Mouse (Mus musculus): Measurements from ENCODE around the gene Ndufa4l2.

Gene Ndufa4l2

DNA sequence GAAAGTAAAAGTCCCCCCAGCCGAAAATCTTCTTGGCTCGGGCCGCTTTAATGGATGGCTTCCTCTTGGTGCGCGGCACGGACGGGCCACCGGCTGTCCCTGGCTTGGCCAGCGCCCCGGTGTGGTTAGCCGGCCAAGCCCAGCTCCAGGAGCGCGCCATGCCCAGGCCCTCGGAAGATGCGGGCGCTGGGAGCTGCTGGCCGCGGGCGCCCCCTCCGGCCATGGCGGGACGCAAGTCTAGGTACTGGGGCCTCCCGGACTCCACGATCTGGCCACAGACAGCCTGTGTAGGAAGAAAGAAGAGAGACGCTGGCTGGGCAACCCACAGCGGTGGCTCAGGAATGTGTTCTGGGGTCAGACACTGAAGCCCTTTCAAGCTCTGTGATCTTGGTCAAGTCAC lies 11.9 kb downstream of the Ndufa4l2 start:
- DNase-seq (ENCODE audit: low read depth, low spot score) = peak; percentile 71

- peak; percentile 56 for DNase-seq (ENCODE audit: low read depth, low spot score)
Measured at GRCm38 (mm10) chr10:127527481-127527880, 12.7 kb downstream of the Ndufa4l2 start.

- no peak for DNase-seq (ENCODE audit: low read depth, low spot score)
Measured at GRCm38 (mm10) chr10:127530945-127531344, 16.2 kb downstream of the Ndufa4l2 start.

DNA sequence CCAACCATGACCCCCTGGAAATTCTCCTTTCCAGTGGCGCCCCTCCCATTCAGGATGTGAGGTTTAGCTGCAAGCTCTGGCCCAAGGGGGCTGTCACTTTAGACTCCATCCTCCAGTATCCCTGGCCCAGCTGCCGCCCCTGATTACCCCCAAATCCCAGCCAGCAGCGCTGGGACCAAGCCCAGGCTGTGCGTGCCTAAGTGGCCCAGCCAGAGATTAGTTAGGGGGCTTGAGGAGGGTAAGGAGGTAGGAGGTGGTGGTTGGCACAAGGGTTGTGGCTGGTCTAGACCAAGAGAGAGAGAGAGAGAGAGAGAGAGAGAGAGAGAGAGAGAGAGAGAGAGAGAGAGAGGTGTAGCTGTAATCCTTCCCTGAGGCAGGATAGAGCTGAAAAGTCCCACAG lies 16.8 kb downstream of the Ndufa4l2 start:
- DNase-seq (ENCODE audit: low read depth, low spot score) = no peak

GRCm38 (mm10) chr10:127534036-127534928 lies 19.5 kb downstream of the Ndufa4l2 start, which contains the start of gene Nxph4:
Gene Nxph4 (minus strand): TSS chr10:127534559.
- DNase-seq (ENCODE audit: low read depth, low spot score) = no peak

- no peak for DNase-seq (ENCODE audit: low read depth, low spot score)
Measured at GRCm38 (mm10) chr10:127534929-127535384, 20.2 kb downstream of the Ndufa4l2 start.

GRCm38 (mm10) chr10:127536586-127537314 lies 22.0 kb downstream of the Ndufa4l2 start:
- DNase-seq (ENCODE audit: low read depth, low spot score) = peak; percentile 82

- peak; percentile 92 for DNase-seq (ENCODE audit: low read depth, low spot score)
Measured at GRCm38 (mm10) chr10:127537854-127538583, 23.3 kb downstream of the Ndufa4l2 start.

DNA sequence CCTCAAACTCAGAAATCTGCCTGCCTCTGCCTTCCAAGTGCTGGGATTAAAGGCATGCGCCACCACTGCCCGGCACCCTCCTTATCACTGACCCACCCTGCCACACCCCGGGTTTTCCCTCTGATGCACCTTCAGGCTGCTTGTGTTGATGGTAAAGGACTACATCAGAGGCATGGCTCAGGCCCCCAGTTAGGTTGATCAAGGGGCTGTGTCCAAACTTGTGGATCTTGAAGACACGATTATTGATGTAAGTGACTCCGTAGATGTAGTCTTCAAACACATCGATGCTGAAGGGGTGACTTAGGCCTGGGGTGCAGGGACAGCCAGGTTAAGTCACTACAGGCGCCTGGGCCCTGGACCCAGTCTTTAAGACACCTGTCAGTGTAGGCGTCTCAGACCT lies 26.7 kb downstream of the Ndufa4l2 start:
- no peak for DNase-seq (ENCODE audit: low read depth, low spot score)

DNA sequence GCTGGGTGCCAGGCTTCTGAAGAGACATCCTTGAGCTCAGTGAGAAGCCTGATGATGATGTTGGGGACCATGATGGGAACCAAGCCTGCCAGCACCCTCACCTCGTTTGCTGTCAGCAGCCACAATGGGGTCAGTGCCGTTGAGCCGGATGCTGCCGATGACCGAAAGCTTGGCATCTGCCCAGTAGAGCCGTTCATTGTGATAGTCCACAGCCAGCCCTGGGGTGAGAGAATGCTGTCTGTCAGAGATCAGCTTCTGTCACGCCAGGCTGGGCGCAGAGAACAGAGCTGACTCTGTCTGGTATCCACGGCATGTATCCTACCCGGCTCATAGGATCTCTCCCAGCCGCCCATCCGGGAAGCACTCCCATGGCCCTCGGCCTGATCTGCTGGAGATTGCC lies 27.3 kb downstream of the Ndufa4l2 start:
- DNase-seq (ENCODE audit: low read depth, low spot score) = peak; percentile 88

DNA sequence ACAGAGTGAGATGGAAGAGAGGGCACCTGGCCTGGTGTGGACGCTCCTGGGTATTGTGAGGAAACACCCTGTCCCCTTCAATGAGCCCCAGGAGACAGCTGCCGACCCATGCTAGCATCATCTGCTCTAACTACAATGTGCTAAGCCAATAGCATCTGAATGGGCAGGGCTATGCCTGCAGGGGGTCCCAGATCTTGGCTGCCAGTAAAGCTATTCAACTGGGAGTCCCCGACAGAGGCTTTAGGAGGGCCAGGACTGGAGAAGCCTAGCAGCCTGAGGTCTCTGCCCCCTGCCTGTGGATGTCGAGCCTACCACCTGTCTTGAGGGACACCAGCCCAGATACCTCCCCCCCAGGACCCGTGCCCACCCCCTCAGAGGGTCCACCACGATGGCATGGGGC lies 28.0 kb downstream of the Ndufa4l2 start:
- peak; percentile 62 for DNase-seq (ENCODE audit: low read depth, low spot score)

DNA sequence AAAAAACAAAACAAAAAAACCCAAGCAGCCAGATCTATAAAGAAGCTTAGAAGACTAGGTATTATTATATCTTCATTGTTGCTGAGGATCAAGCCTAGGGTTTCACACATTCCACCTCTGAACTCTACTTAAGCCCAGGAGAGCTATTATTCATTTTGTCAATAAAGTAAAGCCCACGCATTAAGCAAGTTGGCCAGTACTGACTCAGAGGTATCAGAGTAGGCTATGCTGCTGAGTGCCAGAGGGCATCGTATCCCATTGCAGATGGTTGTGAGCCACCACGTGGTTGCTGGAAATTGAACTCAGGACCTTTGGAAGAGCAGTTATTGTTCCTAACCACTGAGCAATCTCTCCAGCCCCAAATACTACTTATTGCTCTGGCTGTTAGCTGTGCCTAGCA lies 29.1 kb downstream of the Ndufa4l2 start:
- no peak for DNase-seq (ENCODE audit: low read depth, low spot score)

DNA sequence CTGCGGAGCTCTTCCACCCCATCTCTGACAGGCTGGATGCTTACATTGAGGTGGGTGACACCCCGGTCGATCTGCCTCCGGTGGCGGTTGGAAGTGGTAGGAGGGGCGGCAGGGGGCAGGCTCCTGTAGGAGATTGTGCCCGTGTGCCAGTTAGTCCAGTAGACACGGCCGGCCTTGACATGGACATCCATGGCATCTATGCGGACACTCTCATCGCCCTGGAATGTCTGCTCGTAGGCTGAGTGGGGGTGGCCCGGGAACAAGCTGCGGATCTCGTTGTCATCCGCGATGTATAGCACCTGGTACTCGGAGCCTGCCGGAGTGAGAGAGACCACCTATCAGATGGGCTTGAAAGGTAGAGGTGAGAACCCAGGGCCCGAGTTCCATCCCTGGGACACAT lies 29.6 kb downstream of the Ndufa4l2 start:
- DNase-seq (ENCODE audit: low read depth, low spot score) = no peak

DNA sequence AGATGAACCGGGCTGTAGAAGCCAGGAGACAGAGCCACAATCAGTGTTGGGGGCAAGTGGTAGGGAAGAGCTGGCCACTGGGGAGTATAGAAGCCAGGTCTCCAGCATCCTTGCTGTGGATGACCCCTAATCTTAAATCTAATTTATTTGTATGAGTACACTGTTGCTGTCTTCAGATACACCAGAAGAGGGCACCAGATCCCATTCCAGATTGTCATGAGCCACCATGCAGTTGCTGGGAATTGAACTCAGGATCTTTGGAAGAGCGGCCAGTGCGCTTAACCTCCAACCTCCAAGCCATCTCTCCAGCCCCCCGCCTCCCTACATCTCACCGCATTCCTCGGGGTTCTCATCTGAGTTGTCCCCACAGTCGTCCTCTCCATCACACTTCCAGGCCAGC lies 31.7 kb downstream of the Ndufa4l2 start:
- no peak for DNase-seq (ENCODE audit: low read depth, low spot score)

- no peak for DNase-seq (ENCODE audit: low read depth, low spot score)
Measured at GRCm38 (mm10) chr10:127548236-127548635, 33.5 kb downstream of the Ndufa4l2 start.

DNA sequence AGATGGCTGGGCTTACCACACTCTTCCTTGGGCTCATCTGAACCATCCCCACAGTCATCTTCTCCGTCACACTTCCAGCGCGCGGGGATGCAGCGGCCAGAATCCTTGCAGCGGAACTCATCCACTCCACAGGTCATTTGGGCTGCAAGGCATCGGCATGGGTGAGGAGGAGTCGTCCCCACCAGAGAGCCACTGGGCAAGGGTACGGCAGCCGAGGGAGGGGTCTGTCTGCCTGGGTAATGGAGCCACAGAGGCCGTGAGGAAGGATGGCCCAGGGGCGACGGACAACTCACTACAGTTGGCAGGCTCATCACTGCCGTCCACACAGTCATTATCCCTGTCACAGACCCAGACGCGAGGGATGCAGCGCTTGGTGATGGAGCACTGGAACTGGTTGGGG lies 35.1 kb downstream of the Ndufa4l2 start:
- DNase-seq (ENCODE audit: low read depth, low spot score) = no peak

DNA sequence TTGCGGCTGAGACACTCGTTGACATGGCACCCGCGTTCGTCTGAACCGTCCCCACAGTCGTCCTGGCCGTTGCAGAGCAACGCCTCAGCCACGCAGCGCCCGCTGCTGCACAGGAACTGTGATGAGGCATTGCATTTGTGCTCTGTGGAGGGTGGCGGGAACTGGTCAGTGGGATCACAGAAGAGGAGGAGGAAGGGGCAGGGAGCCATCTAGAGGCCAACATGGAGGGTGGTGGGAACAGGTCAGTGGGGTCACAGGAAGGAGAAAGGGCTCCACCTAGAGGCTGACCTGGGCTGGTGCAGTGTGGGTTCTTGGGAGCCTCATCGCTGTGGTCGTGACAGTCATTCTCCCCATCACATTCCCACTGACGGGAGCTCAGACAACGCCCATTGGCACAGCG lies 40.9 kb downstream of the Ndufa4l2 start:
- DNase-seq (ENCODE audit: low read depth, low spot score) = peak; percentile 75

GRCm38 (mm10) chr10:127557397-127557796 lies 42.6 kb downstream of the Ndufa4l2 start:
- no peak for DNase-seq (ENCODE audit: low read depth, low spot score)

GRCm38 (mm10) chr10:127561145-127561544 lies 46.4 kb downstream of the Ndufa4l2 start:
- no peak for DNase-seq (ENCODE audit: low read depth, low spot score)

DNA sequence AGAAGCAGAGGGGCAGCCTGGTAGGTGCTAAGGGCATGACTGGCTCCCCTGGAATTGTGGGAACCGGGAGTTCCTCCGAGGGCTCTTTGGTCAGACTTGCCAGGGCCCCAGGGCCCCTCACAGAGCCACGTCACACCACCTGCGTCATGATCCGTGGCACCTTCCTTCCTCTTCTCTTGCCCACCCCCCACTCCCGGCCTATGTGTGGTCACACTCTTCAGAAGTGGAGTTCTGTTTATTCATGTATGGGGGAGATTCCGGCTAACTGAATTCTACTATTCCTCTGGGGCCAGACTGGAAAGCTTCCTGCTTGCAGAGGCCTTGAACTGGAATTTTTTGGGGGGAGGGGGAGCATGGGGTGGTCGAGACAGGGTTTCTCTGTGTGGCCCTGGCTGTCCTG lies 49.1 kb downstream of the Ndufa4l2 start:
- no peak for DNase-seq (ENCODE audit: low read depth, low spot score)

DNA sequence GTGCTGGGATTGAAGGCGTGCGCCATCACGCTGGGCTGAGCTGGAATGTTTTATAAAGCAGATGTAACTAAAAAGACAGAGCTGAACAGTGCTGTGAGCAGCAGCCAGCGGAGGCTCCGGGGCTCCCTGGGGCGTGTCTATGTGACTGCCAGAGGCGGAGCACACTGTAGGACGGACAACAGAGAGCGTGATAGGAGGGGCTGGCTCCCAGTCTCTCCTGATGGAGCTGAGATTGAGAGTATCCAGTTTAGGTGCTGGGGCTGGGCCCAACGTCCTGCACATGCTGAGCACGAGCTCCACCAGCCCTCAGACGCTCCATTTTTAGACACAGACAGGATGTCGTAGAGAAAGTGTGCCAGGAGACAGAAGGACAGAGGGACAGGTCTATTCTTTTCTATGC lies 49.5 kb downstream of the Ndufa4l2 start:
- peak; percentile 75 for DNase-seq (ENCODE audit: low read depth, low spot score)
